Mouse (Mus musculus): Measurements from ENCODE around the gene Ifitm1.
"Not testable (repeated sequence)": the region's sequence is repeated elsewhere in the genome, so short reads cannot be mapped to it uniquely, and the experiment has no call there.

The Ifitm1 gene

DNA sequence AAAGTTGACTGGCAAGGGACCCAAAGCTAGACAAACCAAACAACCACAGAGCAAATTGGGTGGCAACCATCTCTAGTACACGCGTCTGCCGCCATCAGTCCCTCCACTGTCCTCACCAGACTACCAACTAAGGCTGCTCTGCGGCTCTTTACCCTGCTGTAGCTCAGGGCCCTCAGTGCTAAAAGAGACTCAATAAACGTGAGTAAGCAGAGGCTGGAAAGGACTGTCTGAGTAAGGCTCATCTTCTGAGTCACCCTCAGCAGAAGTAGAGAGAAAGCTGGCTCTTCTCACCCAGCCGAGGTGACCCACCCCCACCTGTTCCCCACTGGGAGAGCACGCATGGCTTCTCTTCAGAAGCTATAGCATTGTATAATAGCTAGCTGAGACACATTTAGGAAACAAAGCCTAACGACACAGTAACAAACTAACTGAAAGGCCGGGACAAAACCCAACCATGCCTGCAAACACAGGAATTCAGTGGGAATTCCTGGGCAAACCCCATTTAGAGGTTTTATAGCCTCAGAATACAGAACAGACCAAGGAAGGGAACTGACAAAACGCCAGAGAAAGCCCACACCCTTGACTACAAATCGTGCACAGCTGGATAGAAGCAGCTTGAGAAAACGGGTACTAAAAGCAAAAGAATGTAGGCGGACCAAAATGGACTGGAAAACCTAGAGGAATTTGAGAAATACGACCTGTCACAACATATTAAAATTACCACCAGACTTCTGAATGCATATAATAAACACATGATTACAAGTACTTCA lies 6.6 kb downstream of the Ifitm1 start:
- in situ Hi-C loops (cut with MboI; ENCODE audit: low sequenced_read_pairs), result no loop called here

DNA sequence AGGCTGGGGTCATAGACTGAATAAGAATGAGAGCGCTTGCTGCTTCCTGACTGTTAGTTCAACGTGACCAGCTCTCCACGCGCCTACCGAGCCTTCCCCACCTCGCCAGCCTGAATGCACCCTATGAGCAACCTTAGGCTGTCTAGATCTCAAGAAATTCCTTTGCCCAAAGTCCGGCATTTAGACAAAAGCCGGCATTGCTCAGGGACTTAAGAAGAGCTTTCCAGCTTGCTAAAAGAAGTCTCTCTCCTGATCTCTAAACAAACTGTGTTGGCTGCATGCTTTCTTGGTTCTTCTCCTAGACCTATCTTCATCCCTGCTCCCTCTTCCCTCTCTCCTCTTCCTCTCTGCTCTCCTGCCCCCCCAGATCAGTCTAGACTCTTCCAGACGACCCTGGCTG lies 7.9 kb downstream of the Ifitm1 start:
- in situ Hi-C loops (cut with MboI; ENCODE audit: low sequenced_read_pairs), result no loop called here

DNA sequence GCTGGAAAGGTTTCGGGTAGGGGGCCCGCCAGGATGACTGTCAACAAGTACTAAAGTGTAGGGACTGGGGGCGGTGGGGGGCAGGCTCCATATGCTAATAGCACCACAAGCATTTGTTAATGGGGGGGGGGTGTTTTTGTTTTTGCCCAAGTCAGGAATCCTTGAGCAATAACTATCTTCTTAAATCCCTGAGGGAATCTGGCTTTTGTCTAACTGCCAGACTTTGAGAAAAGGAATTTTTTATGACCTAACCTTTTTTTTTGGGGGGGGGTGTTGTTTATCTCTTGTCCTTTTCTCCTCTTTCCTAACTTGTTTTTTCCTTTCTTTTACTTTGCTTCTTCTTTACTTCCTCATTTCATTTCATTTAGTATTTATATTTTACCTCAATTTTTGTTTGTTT lies 8.4 kb downstream of the Ifitm1 start:
- in situ Hi-C loops (cut with MboI; ENCODE audit: low sequenced_read_pairs), result no loop called here

DNA sequence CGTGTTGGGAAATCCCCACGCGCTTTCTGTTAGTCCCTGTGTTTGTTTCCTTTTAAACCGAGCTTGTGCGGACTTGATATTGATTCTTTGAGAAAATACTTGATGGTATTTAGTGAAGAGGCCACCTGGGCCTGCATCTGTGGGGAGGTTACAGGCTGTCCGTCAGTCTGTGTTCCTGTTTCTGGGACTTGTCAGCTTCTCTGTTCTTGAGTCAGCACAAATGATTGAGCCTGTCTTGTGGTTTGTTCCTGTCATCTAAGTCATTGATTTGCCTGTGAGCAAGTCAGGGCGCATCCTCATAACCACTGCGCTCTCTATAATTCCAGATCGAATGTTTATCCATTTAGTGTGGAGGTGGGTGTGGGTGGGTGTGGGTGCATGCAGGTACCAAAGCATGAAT lies 9.7 kb downstream of the Ifitm1 start:
- in situ Hi-C loops (cut with MboI; ENCODE audit: low sequenced_read_pairs), result not testable (repeated sequence)

DNA sequence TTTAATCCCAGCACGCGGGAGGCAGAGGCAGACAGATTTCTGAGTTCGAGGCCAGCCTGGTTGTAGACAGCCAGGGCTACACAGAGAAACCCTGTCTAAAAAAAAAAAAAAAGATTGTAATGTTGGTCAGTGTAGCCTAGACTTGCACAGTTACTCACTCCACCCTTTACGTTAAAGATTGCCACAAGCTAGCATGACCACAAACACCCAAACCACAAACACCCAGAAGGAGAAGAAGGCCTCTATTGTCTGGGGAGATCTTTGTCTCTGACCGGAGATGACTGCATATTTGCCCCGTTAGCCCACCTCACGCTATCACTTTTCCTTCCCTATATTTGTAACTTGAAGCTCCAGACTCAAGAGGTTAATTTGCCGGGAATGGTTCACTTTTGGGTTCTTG lies 14.7 kb downstream of the Ifitm1 start:
- in situ Hi-C loops (cut with MboI; ENCODE audit: low sequenced_read_pairs), result no loop called here

DNA sequence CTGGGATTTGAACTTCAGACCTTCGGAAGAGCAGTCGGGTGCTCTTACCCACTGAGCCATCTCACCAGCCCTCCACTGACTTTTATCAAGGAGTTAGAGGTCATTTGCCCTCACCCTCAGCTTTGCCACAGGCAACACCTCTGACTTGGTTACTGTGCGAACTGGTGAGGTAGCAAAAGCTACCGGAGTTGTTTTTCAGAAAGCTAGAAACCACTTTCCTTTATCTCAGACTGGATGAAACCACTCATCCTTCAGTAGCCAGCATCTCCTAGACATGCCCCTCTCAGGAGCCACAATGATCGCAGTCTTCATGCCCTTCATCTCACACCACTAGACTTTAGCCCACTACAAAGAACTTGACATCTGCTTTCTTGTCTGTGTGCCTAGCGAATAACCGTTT lies 15.9 kb downstream of the Ifitm1 start:
- in situ Hi-C loops (cut with MboI; ENCODE audit: low sequenced_read_pairs), result no loop called here

DNA sequence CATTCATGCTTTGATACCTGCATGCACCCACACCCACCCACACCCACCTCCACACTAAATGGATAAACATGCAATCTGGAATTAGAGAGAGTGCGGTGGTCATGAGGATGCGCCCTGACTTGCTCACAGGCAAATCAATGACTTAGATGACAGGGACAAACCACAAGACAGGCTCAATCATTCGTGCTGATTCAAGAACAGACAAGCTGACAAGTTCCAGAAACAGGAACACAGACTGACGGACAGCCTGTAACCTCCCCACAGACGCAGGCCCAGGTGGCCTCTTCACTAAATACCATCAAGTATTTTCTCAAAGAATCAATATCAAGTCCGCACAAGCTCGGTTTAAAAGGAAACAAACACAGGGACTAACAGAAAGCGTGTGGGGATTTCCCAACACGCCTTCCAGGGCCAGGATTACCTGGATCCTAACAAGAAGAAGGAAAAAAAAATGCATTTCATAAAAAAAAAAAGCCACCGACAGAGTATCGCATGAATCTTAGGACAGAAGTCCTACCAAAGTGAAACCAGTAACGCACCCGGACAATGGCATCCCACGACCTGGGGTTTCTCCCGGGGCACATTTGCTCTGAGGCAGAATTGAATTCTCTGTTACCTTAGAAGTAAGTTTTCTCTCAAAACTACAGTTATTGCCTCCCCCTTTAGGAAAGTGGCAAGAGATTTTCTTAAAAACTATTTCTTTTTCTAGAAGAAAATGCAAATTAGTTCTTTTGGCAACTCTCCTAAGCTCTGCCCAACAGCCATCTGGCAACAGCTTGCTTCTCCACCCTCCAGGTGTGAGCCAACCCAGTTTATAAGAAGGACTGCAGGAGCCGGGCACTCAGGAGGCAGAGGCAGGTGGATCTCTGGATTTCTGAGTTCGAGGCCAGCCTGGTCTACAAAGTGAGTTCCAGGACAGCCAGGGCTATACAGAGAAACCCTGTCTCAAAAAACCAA lies 20.4 kb downstream of the Ifitm1 start:
- in situ Hi-C loops (cut with MboI; ENCODE audit: low sequenced_read_pairs), result no loop called here

DNA sequence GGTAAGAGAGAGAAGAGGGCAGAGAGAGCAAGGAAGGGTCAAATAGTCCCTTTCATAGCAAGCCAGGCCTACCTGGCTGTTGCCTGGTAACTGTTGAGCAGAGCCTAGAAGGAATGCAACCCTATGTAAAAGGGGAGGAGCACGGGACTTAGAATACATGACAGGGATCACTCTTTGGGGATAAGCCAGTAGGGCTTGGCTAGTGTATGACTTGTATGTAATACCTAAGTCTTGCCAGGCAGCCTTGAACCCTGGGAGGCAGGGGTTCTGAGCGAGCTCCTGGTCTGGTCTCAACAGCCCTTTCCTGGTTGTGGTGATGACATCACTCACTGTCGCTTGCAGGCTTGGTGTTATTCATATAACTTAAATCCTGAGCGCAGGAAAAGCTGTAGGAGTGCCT lies 22.0 kb downstream of the Ifitm1 start:
- in situ Hi-C loops (cut with MboI; ENCODE audit: low sequenced_read_pairs), result no loop called here

DNA sequence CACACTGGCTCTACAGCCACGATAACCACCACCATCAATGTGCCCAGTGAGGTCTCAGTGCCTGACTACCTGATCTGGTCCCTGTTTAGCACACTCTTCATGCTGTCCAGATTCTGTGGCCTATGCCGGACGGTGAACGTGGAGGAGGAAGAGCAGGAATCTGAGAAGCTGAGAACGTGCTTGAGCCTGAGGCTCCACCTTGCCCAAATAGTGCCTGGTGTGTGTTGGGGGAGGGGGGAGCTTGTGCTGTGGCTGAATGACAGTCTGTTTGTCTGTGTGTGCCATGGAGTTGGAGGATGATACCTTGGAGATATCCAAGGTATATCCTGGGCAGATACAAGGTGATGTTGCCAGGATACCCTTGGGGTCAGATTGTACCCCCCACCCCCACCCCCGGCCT lies 23.2 kb downstream of the Ifitm1 start:
- in situ Hi-C loops (cut with MboI; ENCODE audit: low sequenced_read_pairs), result no loop called here

DNA sequence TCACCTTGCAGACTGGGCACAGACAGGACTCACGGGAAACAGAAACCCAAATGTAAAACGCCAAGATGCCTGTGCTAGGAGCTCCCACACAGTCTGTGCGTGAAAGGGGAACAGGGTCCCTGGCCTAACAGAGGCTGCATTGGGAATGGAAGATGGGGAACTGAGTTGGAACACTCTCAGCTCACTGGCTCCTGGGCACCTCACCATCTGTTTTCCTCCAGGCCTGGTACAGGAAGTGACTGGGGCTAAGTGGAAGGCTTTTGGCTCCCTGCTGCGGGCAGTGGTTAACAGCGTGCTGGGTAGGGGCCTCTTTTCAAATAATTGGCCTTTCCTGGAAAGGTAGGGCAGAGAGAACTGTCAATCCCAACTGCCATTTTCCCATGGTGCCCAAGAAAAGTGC lies 23.6 kb downstream of the Ifitm1 start:
- in situ Hi-C loops (cut with MboI; ENCODE audit: low sequenced_read_pairs), result no loop called here

DNA sequence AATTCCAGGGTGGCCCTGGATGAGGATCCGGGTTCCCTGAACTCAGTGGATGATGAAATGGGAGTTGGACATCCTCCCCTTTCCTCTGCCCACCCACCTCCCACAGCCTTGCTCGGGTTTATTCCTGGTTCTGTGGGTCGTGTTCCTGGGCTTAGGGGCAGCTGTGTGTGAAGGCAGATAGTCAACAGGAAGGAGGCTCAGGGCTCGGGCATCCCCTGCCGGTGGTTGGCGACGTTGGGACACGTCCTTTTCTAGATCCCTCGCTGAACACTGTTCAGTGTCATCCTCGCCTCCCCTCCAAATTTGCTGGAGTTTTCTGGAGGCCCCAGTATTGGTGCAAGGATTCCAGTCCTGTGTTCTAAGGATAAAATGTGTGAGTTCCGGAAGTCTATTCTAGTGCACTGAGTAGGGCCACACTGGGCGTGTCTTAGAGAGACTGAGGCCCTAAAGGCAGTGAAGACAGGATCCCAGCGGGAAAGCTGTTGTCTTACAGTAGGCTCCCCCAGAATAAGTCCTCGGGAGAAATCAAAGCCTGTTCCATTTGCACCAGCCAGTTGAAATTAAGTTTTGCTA lies 24.2 kb downstream of the Ifitm1 start:
- in situ Hi-C loops (cut with MboI; ENCODE audit: low sequenced_read_pairs), result no loop called here

DNA sequence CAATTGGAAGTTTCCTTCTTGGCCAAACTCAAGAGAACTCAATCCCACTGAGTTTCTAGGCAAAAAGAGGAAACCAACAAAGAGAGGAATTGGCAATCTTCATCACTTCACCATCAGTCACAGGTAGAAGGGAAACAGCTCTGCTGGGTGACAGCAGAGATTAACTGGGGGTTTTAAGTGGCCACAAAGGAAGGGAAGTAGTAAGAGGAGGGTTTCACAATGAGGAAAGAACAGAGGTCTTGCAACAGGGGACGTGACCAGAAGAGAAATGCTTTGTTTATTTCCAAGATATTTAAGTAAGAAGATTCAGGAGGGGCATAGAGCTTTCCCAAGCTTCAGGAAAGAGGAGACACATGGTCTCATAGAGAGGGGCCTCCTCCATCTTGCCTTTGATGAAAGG lies 30.8 kb downstream of the Ifitm1 start:
- in situ Hi-C loops (cut with MboI; ENCODE audit: low sequenced_read_pairs), result no loop called here

DNA sequence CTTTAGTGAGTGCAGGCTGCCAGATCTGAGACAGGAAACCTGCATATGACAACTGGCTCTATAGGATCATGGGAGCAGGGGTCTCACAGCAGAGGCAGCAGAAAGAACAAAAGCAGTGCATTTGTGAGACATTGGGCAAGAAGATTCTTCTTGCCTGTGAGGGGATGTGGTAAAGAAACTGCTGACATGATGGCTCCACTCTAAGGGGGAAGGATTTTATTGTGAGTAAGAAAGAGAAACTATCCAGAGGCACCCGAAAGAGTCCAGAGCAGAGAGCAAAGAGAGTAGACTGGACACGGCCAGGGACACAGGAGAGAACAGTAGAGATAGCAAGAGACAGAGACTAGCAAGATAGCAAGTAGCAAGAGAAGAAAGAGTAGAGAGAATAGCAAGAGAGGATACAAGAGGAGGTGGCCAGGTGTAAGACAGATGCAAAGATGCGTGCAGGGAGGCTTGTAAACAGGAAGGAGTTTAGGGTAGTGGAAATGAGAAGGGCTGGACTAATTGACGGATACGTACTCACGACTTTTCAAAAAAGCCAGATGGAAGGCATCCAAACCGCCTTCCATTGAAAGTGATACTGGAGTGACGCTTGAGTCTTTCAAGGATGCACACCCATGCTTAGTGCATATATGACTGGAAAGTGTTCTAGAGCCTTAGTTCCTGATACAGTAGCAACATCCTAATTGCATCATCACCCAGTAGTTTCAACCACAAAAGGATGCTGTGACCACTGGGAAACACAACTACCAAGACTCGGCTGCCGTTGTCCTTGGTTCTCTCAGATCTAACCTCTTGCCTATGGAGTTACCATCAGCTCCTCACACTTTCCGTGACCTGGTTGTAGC lies 32.1 kb downstream of the Ifitm1 start:
- in situ Hi-C loops (cut with MboI; ENCODE audit: low sequenced_read_pairs), result no loop called here

DNA sequence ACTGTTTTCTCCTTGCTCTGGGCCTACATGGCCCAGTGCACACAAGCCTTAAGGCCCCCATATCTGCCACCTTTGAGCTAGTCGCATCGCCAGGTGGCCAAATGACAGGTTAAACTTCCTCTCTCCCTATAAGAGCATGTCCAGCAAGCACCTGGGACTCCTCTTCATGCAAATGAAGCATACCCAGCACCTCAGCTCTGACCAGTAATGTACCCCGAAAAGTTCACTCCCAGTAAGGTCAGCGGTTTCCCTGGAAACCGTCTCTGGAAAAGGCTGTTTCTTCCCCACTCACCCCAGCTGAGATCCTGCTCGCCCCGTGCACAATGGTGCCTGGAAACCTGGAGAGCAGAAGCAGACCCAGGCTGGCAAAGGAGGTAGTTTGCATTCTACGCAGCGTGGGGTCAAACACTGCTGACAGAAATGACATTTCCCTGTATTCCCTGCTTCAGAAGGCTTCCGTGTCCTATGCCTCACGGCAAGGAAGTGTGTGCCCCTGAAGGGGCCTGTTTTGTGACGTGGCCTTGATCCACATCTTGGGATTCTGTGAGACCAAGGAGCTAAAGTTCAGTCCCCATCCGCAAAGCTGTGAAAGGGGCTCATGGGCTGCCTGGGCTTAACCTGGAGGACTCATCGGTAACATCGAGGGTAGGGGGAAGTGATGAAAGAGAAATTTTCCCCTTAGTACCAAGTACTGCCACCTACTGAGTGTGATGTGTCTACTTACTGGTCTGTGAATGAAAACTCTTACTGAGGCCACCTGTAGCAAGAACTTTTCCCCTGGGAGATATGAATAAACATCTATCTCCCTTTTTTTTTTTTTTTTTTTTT lies 34.1 kb downstream of the Ifitm1 start:
- in situ Hi-C loops (cut with MboI; ENCODE audit: low sequenced_read_pairs), result no loop called here

DNA sequence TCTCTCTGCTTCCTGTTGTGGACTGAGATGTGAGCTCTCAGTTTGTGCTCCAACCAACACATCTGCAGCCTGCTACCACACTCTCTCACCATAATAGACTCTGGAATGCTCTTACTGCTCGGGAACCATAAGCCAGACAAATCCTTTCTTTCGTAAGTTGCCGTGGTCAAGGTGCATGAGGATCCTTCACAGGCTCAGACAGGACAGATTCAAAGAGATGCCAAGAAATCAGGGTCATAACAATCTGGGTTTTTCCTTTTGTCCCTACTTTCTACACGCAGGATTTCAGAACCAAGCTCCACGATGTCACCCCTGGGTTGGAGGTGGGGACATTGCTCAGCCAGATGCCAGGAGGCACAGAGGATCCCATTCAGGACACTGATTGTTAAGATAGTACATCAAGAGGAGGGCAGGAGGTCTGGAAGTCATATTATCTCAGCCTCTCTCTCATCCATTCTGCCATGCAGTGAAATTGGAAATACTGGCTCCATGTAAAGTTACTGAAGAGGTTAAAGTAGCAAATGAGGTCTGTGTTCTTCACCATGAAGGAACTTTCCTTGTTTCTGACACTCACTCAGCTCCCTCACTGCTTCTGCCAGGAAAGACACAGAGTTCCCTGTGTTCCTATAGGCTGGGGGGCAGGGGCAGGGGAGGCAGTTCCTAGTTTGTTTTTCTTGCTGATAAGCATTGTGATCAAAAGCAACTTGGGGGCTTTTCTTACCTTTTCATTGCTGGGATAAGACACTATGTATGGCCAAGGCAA lies 36.4 kb downstream of the Ifitm1 start:
- in situ Hi-C loops (cut with MboI; ENCODE audit: low sequenced_read_pairs), result no loop called here

DNA sequence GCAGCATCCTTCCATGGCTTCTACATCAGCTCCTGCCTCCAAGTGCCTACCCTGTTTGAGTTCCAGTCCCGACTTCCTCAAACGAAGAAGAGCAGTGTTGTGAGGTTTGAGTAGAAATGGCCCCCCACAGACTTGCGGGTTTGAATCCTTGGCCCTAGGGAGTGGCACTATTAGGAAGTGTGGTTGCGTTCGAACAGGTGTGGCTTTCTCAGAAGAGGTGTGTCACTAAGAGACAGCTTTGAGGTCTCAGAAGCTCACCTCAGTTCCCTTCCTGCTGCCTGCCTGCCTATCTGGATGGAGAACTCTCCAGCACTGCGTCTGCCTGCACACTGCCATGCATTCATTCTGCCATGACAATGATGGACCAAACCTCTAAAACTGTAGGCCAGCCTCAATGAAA lies 39.4 kb downstream of the Ifitm1 start:
- in situ Hi-C loops (cut with MboI; ENCODE audit: low sequenced_read_pairs), result no loop called here

DNA sequence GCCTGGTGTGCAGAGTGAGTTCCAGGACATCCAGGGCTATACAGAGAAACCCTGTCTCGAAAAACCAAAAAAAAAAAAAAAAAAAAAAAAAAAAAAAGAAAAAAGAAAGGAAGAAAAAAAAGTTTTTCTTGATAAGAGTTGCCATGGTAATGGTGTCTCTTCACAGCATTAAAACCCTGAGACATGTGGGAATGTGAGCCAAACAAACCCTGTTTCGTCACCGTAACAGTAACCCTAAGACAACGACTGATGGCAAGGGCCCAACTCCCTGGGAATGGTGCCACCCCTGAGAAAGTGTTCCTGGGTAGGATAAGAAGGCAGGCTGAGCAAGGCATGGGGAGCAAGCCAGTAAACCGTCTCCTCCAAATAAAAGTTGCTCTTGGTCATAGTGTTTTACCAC lies 39.9 kb downstream of the Ifitm1 start:
- in situ Hi-C loops (cut with MboI; ENCODE audit: low sequenced_read_pairs), result no loop called here

DNA sequence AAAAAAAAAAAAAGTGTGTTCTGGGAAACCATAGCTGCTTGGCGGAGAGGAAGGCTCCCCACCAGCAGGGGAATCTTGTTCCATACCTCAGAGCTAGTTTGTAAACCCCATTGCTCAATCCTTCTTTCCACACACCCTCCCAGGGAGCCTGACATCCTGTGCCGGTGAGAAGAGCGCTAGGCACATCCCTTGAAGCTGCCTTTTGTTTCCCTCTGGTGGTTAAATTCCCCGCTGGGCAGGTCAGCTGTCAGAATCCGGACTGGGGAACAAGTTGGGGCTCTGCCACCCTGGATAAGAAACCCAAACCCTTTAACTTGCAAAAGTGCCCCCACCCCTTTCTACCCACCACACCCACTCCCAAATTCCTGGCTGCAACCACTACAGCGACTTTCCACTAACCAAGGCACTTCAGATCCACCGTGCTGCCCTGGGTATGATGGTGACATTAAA lies 41.3 kb downstream of the Ifitm1 start:
- in situ Hi-C loops (cut with MboI; ENCODE audit: low sequenced_read_pairs), result no loop called here

DNA sequence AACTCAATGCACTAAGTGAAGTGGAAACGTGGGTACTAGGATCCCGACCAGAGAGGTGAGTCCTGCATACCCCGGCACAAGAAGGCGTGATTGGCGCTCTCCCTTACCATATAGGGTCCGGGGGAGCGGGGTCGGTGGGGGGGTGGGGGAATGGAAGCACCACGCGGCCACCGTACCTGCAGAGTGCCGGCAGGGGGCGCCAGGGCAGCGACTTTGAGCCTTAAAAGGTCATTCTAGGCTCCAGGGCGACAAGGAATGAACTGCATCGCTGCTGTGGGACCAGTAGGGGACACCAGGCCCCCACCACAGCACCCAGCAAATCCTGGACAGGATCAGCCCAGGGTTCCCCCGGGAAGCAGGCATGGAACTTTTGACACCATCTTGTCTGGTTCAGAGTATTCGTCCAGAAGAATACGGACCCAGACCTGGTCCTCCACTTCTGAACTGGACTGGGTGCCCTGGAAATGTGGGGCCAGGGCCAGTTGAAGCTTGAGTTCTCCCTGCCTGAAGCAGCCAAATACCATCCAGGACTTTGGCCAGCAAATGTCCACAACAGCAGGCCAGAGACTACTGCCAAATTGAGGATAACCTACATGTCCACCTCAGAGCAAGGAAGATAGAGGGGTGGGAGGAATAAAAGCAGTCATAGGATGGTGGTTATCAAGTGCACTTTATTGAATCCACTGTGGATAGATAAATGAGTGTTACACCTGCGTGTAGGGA lies 42.1 kb downstream of the Ifitm1 start:
- in situ Hi-C loops (cut with MboI; ENCODE audit: low sequenced_read_pairs), result no loop called here

Measured in CH12F3 (cell line).